Mouse (Mus musculus): ENCODE results near the gene Hnrnpul1. TPM values are rescaled to one million over a fixed set of nuclear protein-coding genes. Genes with fewer than 3 reads are reported as not detected.

The Hnrnpul1 gene
- polyA plus RNA-seq, 1 experiment from 2014 or later, result 63.5 TPM

GRCm38 (mm10) chr7:25768229-25768628 lies 13.7 kb upstream of the Hnrnpul1 start:
- no peaks in the 10 kb centered on the region for H3K4me1 ChIP-seq
- H3K4me3 ChIP-seq, result no peak overlapping the region
- H3K27ac ChIP-seq, result no peak overlapping the region
- H3K9ac ChIP-seq, result no peak overlapping the region
- 79% methylated on average over 5 of the region's 5 CpGs for WGBS
- peaks cover 99% of the 10 kb centered on the region for H3K36me3 ChIP-seq
- no peak for ATAC-seq (ENCODE audit: low FRiP score, low read depth)
- H3K27me3 ChIP-seq, result no peaks in the 10 kb centered on the region
- 0 out of 2 replicates have a peak, but pooled peaks cover 6% of the 10 kb centered on the region for H3K9me3 ChIP-seq
- H3K4me2 ChIP-seq (replicated peaks), result no peak overlapping the region

- H3K27me3 ChIP-seq, result no peaks in the 10 kb centered on the region
- H3K9ac ChIP-seq, result no peak overlapping the region
- no peak for ATAC-seq (ENCODE audit: low FRiP score, low read depth)
- no peak overlapping the region for H3K4me2 ChIP-seq (replicated peaks)
- no peaks in the 10 kb centered on the region for H3K4me1 ChIP-seq
- H3K27ac ChIP-seq, result no peak overlapping the region
- peaks cover 98% of the 10 kb centered on the region for H3K36me3 ChIP-seq
- WGBS, result 86% methylated on average over 6 of the region's 6 CpGs
- H3K9me3 ChIP-seq, result 0 out of 2 replicates have a peak, but pooled peaks cover 6% of the 10 kb centered on the region
- no peak overlapping the region for H3K4me3 ChIP-seq
Observed at GRCm38 (mm10) chr7:25766108-25766507, 11.6 kb upstream of the Hnrnpul1 start.

DNA sequence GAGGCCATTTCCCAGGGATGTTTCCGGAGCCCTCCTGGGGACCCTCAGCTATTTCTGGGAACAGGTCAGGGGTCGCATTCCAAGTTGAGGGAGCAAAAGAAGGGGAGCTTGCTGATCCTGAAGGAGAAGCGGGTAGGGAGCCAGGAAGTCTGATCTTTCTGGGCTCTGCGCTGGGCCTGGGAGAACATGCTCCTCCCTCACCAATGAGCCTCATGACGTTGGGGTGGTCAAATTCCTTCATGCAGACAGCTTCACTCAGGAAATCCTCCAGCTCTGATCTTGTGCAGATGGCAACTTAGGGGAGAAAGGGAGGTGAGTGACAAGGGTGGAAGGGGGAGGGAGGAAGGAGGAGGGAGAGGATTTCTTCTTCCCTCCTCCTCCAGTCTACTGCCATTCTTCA lies 9.7 kb upstream of the Hnrnpul1 start:
- peaks cover 97% of the 10 kb centered on the region for H3K36me3 ChIP-seq
- no peak overlapping the region for H3K27ac ChIP-seq

GRCm38 (mm10) chr7:25763678-25764077 lies 9.1 kb upstream of the Hnrnpul1 start:
- Histone ChIP-seq H3K9ac (no peak overlapping the region), H3K36me3 (peaks cover 97% of the 10 kb centered on the region), H3K27ac (no peak overlapping the region), H3K4me3 (no peak overlapping the region), H3K27me3 (no peaks in the 10 kb centered on the region), H3K4me1 (no peaks in the 10 kb centered on the region), H3K9me3 (0 out of 2 replicates have a peak, but pooled peaks cover 6% of the 10 kb centered on the region), H3K4me2 (replicated peaks) (no peak overlapping the region)
- no peak for ATAC-seq (ENCODE audit: low FRiP score, low read depth)
- WGBS, result 59% methylated on average over 11 of the region's 11 CpGs

More for the DNA sequence above, 9.7 kb upstream of the Hnrnpul1 start:
- Histone ChIP-seq H3K4me3 (no peak overlapping the region), H3K27me3 (no peaks in the 10 kb centered on the region), H3K4me1 (no peaks in the 10 kb centered on the region), H3K9ac (no peak overlapping the region), H3K4me2 (replicated peaks) (no peak overlapping the region), H3K9me3 (0 out of 2 replicates have a peak, but pooled peaks cover 6% of the 10 kb centered on the region)
- no peak for ATAC-seq (ENCODE audit: low FRiP score, low read depth)
- 42% methylated on average over 5 of the region's 5 CpGs for WGBS

DNA sequence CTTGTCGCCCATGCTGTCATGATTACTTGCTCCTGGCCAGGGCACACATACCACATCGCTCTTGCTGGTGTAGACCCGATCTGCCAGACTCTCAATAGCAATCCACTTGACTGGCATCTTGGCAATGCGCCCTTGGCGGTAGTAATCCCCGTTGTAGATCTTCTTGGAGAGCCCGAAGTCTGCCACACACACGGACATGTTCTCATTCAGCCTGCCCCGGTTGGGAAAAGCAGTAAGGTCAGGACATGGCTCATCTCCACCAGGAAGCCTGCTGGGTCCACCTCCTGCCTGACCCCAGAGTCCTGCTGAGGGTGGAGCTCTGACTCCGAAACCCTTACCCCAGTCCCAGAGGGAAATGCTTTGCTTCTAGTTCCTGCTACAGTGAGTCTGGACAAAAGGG lies 6.8 kb upstream of the Hnrnpul1 start:
- no peak overlapping the region for H3K9ac ChIP-seq
- no peaks in the 10 kb centered on the region for H3K4me1 ChIP-seq
- H3K36me3 ChIP-seq, result peaks cover 85% of the 10 kb centered on the region
- ATAC-seq (ENCODE audit: low FRiP score, low read depth), result no peak
- no peaks in the 10 kb centered on the region for H3K27me3 ChIP-seq
- no peak overlapping the region for H3K4me3 ChIP-seq
- 89% methylated on average over 10 of the region's 10 CpGs for WGBS
- H3K4me2 ChIP-seq (replicated peaks), result no peak overlapping the region
- no peak overlapping the region for H3K27ac ChIP-seq
- H3K9me3 ChIP-seq, result no peaks in the 10 kb centered on the region

DNA sequence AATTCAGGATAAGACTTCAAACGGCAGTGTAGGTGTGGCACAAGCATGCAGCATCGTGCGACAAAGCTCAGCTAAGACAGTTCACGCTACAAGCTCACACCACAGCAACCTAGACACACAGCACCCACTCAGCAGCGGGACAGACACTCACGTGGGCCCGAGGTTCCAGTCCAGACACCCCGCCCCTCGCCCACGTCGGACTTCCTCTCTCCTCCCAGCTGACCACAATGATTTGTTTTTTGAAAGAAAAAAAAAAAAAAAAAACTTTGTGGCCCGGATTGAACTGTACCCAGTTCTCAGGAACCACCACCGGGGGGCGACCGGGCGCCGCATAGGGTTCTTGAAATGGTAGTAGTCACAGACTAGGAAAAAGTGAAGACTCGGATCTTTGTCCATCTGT lies 1.5 kb upstream of the Hnrnpul1 start:
- Histone ChIP-seq H3K27ac (peak overlapping the region; percentile 99), H3K9me3 (no peaks in the 10 kb centered on the region), H3K36me3 (peaks cover 46% of the 10 kb centered on the region), H3K4me3 (peak overlapping the region; percentile 99), H3K27me3 (no peaks in the 10 kb centered on the region), H3K4me1 (peaks cover 22% of the 10 kb centered on the region), H3K4me2 (replicated peaks) (peak overlapping the region; percentile 89), H3K9ac (peak overlapping the region; percentile 66)
- ATAC-seq (ENCODE audit: low FRiP score, low read depth), result peak; percentile 37
- under 1% methylated on average over 18 of the region's 18 CpGs for WGBS

GRCm38 (mm10) chr7:25755468-25755833 lies 894 bp upstream of the Hnrnpul1 start:
- H3K4me2 ChIP-seq (replicated peaks), result peak overlapping the region; percentile 89
- peak overlapping the region; percentile 66 for H3K9ac ChIP-seq
- peak overlapping the region; percentile 99 for H3K27ac ChIP-seq
- peak overlapping the region; percentile 99 for H3K4me3 ChIP-seq
- peaks cover 46% of the 10 kb centered on the region for H3K36me3 ChIP-seq
- ATAC-seq (ENCODE audit: low FRiP score, low read depth), result peak; percentile 52
- H3K9me3 ChIP-seq, result no peaks in the 10 kb centered on the region
- H3K4me1 ChIP-seq, result peaks cover 22% of the 10 kb centered on the region
- under 1% methylated on average over 15 of the region's 15 CpGs for WGBS
- no peaks in the 10 kb centered on the region for H3K27me3 ChIP-seq

GRCm38 (mm10) chr7:25754439-25754737 lies 169 bp downstream of the Hnrnpul1 start:
- no peaks in the 10 kb centered on the region for H3K27me3 ChIP-seq
- 0% methylated on average over 30 of the region's 30 CpGs for whole genome bisulfite sequencing
- peaks cover 45% of the 10 kb centered on the region for H3K36me3 ChIP-seq
- peak overlapping the region; percentile 97 for H3K9ac ChIP-seq
- no peaks in the 10 kb centered on the region for H3K9me3 ChIP-seq
- H3K4me3 ChIP-seq, result peak overlapping the region; percentile 99
- no peak for ATAC-seq (ENCODE audit: low FRiP score, low read depth)
- H3K27ac ChIP-seq, result peak overlapping the region; percentile 99
- H3K4me1 ChIP-seq, result peaks cover 22% of the 10 kb centered on the region
- peak overlapping the region; percentile 82 for H3K4me2 ChIP-seq (replicated peaks)

GRCm38 (mm10) chr7:25753643-25754438 lies 716 bp downstream of the Hnrnpul1 start:
- peak; percentile 1; the same call in 1 of the 2 replicates for ATAC-seq (ENCODE audit: low FRiP score, low read depth)
- under 1% methylated on average over 46 of the region's 46 CpGs for WGBS

DNA sequence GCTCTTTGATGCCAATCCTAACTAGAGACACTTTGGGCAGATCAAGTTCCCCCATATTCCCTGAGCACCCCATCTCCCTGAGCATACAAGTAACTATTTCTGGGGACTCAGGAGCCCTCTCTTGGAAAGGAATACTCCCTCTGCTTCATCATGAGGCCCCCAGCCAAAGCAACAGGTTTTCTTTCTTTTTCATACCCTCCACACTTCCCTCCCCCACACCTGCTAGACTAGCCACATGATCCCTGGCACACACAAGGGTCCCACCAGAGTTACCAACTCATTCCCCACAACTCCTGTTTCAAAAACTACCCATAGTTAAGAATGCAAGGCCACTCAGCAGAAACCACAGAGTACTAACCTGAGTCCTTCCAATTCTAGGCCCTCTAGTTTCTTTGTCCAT lies 1.5 kb downstream of the Hnrnpul1 start:
- no peak for ATAC-seq (ENCODE audit: low FRiP score, low read depth)
- peak overlapping the region; percentile 82 for H3K4me2 ChIP-seq (replicated peaks)
- peaks cover 22% of the 10 kb centered on the region for H3K4me1 ChIP-seq
- peak overlapping the region; percentile 97 for H3K9ac ChIP-seq
- no peaks in the 10 kb centered on the region for H3K9me3 ChIP-seq
- H3K4me3 ChIP-seq, result peak overlapping the region; percentile 99
- no peaks in the 10 kb centered on the region for H3K27me3 ChIP-seq
- 0 out of 2 replicates have a peak overlapping the region, but pooled peaks have one; percentile 10 for H3K27ac ChIP-seq
- peaks cover 45% of the 10 kb centered on the region for H3K36me3 ChIP-seq

More at GRCm38 (mm10) chr7:25753643-25754438, 716 bp downstream of the Hnrnpul1 start:
- Histone ChIP-seq H3K4me2 (replicated peaks) (peak overlapping the region; percentile 82), H3K36me3 (peaks cover 45% of the 10 kb centered on the region), H3K27me3 (no peaks in the 10 kb centered on the region), H3K9me3 (no peaks in the 10 kb centered on the region), H3K9ac (peak overlapping the region; percentile 97), H3K4me3 (peak overlapping the region; percentile 99), H3K27ac (peak overlapping the region; percentile 99), H3K4me1 (peaks cover 22% of the 10 kb centered on the region)

DNA sequence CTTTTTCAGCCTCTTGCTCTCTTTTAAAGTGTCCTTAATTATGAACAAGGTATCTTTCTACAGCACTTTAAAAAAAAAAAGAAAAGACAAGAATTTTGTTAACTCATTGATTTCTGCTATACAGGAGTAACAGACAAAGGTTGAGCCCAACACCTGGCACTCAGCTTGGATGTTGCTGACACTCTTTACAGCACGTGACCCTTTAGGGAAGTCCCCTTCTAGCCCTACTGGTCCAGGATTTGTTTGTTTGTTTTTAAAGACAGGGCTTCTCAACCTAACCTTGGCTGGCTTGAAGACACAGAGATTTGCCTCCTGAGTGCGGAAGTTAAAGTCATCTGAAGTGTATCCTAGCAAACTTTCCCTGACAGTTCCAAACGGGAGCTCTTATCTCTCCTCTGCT lies 7.7 kb downstream of the Hnrnpul1 start:
- ATAC-seq (ENCODE audit: low FRiP score, low read depth), result no peak
- H3K9ac ChIP-seq, result no peak overlapping the region
- H3K4me3 ChIP-seq, result no peak overlapping the region
- no peaks in the 10 kb centered on the region for H3K27me3 ChIP-seq
- no peak overlapping the region for H3K27ac ChIP-seq
- peaks cover 6% of the 10 kb centered on the region for H3K4me1 ChIP-seq
- H3K36me3 ChIP-seq, result peaks cover 99% of the 10 kb centered on the region
- H3K4me2 ChIP-seq (replicated peaks), result no peak overlapping the region
- no peaks in the 10 kb centered on the region for H3K9me3 ChIP-seq
- WGBS, result 82% methylated on average over 3 of the region's 3 CpGs

DNA sequence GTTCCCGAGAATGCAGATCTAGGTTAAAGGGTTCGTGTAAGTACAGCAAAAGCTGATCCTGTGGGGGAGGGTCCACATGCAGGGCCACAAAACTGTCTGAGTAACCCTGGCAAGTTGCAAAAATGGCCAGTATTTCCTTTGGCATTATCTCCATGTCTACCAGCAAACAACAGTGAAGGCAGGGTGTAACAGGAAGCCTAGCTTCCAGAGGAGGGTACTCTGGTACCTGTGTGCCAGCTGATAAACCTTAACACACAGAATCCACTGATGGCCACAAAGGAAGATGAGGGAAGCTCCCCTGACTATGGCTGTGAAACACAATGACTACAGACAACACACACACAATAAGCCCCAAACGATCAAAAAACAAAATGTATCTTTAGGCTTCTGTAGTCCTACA lies 16.3 kb downstream of the Hnrnpul1 start:
- H3K4me1 ChIP-seq, result no peaks in the 10 kb centered on the region
- ATAC-seq (ENCODE audit: low FRiP score, low read depth), result no peak
- whole genome bisulfite sequencing, result 91% methylated on average over 3 of the region's 3 CpGs

GRCm38 (mm10) chr7:25736920-25737319 lies 17.6 kb downstream of the Hnrnpul1 start:
- H3K36me3 ChIP-seq, result peaks cover 99% of the 10 kb centered on the region
- no peaks in the 10 kb centered on the region for H3K4me1 ChIP-seq
- H3K9me3 ChIP-seq, result no peaks in the 10 kb centered on the region
- H3K27ac ChIP-seq, result no peak overlapping the region
- no peak overlapping the region for H3K9ac ChIP-seq
- ATAC-seq (ENCODE audit: low FRiP score, low read depth), result no peak
- H3K4me3 ChIP-seq, result no peak overlapping the region
- no peak overlapping the region for H3K4me2 ChIP-seq (replicated peaks)
- no peaks in the 10 kb centered on the region for H3K27me3 ChIP-seq
- 92% methylated on average over 2 of the region's 2 CpGs for WGBS

More for the DNA sequence above, 16.3 kb downstream of the Hnrnpul1 start:
- Histone ChIP-seq H3K36me3 (peaks cover 99% of the 10 kb centered on the region), H3K9me3 (no peaks in the 10 kb centered on the region), H3K27me3 (no peaks in the 10 kb centered on the region), H3K27ac (no peak overlapping the region), H3K4me2 (replicated peaks) (no peak overlapping the region), H3K9ac (no peak overlapping the region), H3K4me3 (no peak overlapping the region)

Measured in limb, embryonic 13.5 days (tissue).